Mouse (Mus musculus) liver, embryonic 15.5 days (tissue): Measurements from ENCODE around the gene Ak2. TPM values are rescaled to one million over a fixed set of nuclear protein-coding genes. Genes with fewer than 3 reads are reported as not detected.

Experiments used
- ATAC-seq: fragments of 200-750 bp; cut with Nextera tagmentation; 2 replicates; pipeline ENCODE4 v1.8.0; 2017; ENCODE audit warnings: moderate number of reproducible peaks, mild to moderate bottlenecking, moderate library complexity; ENCODE audit not compliant: insufficient read depth
- H3K27ac ChIP-seq: fragments of 300-500 bp; sonication (generic); replicated peaks from 2 replicates; pipeline ENCODE4 v1.5.1; 2015; ENCODE audit warnings: mild to moderate bottlenecking, inconsistent platforms
- H3K27me3 ChIP-seq: fragments of 300-500 bp; sonication (generic); 2 replicates; pipeline ENCODE4 v1.6.1; 2015; ENCODE audit warnings: mild to moderate bottlenecking, inconsistent platforms
- H3K36me3 ChIP-seq: fragments of 300-500 bp; sonication (generic); replicated peaks from 2 replicates; pipeline ENCODE4 v1.6.1; 2015; ENCODE audit warnings: moderate library complexity, mild to moderate bottlenecking, inconsistent platforms
- H3K4me1 ChIP-seq: fragments of 300-500 bp; sonication (generic); replicated peaks from 2 replicates; pipeline ENCODE4 v1.6.1; 2015; ENCODE audit warnings: inconsistent platforms
- H3K4me2 ChIP-seq: fragments of 300-500 bp; sonication (generic); 2 replicates; pipeline ENCODE4 v1.6.1; 2015; ENCODE audit warnings: moderate library complexity, mild to moderate bottlenecking, inconsistent platforms
- H3K4me3 ChIP-seq: fragments of 300-500 bp; sonication (generic); replicated peaks from 2 replicates; pipeline ENCODE4 v1.5.1; 2015; ENCODE audit warnings: mild to moderate bottlenecking, inconsistent platforms
- H3K9ac ChIP-seq: fragments of 300-500 bp; sonication (generic); 2 replicates; pipeline ENCODE4 v1.6.1; 2015; ENCODE audit warnings: moderate library complexity, mild to moderate bottlenecking, inconsistent platforms
- H3K9me3 ChIP-seq: fragments of 300-500 bp; sonication (generic); replicated peaks from 2 replicates; pipeline ENCODE4 v1.6.1; 2016; ENCODE audit warnings: inconsistent platforms
- WGBS: fragments of 180-500 bp; shearing (Covaris S2); methylation state at CpG from one replicate; pipeline ENCODE4 v1.1.7; 2015; ENCODE audit warnings: mixed read lengths; ENCODE audit not compliant: insufficient replicate concordance; 5-methylcytosine and 5-hydroxymethylcytosine counted together
- polyA plus RNA-seq: library from polyadenylated mRNA; unstranded; fragments of >200 nt; fragmentation: Nextera tagmentation; extraction: Ambion mirVana; gene quantifications from 2 replicates; pipeline ENCODE4 v1.2.1, GENCODE M21; 2015

The Ak2 gene
- polyA plus RNA-seq, 1 experiment from 2014 or later = 119 TPM

GRCm38 (mm10) chr4:129013151-129013864 lies 21.6 kb downstream of the Ak2 start:
- H3K27me3 ChIP-seq = no peaks in the 10 kb centered on the region
- H3K4me2 ChIP-seq = no peak overlapping the region
- H3K9ac ChIP-seq = no peak overlapping the region
- no peak for ATAC-seq
- no peaks in the 10 kb centered on the region for H3K4me1 ChIP-seq
- H3K9me3 ChIP-seq = no peaks in the 10 kb centered on the region
- 54% methylated on average over 10 of the region's 10 CpGs for WGBS
- H3K27ac ChIP-seq = no peak overlapping the region
- peaks cover 26% of the 10 kb centered on the region for H3K36me3 ChIP-seq
- no peak overlapping the region for H3K4me3 ChIP-seq

DNA sequence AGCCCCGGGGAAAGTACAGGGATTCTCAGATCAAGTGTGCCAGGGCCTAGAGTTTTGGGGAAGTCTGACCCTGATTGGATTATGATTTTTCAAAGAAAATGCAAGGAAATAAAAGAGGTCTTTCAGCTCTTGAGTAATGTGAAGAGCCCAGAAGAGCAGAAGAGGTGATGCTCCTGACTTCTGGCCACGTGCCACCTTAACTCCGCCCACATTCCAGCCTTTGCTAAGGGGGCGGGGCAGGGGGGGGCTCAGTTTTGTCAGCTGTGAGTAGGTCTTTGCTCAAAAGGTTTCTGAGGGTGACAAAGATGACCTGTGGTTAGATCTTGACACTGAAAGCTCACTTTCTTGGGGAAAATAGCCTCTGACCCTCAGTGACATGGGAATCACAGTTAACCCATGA lies 24.6 kb downstream of the Ak2 start:
- Histone ChIP-seq H3K4me1 (peaks cover 7% of the 10 kb centered on the region; the same call in 1 of the 2 replicates), H3K27ac (no peak overlapping the region), H3K9me3 (no peaks in the 10 kb centered on the region), H3K36me3 (no peaks in the 10 kb centered on the region), H3K4me3 (no peak overlapping the region), H3K4me2 (no peak overlapping the region), H3K27me3 (no peaks in the 10 kb centered on the region), H3K9ac (no peak overlapping the region)
- no peak for ATAC-seq
- 25% methylated on average over 4 of the region's 4 CpGs for WGBS

DNA sequence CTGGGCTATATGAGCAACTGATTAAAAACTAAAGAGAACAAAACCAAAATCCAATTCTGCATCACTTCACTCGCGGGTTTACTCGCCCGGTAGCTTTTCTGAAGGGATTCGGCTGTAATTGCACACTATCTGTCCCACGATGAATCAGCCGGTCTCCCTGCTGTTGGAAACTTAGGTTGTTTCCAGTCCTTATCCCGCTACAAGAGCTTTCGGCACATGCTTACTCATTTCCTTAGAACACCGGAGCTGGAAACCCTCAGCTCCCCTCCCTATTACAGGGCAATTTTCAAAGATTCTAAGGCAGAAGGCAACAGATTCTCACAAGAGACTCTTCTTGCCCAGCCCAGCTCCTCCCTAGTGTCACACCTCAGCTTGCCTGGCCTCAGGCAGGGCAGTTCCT lies 25.4 kb downstream of the Ak2 start:
- no peak for ATAC-seq
- Histone ChIP-seq H3K36me3 (no peaks in the 10 kb centered on the region), H3K4me3 (no peak overlapping the region), H3K27me3 (no peaks in the 10 kb centered on the region), H3K4me1 (peaks cover 7% of the 10 kb centered on the region; the same call in 1 of the 2 replicates), H3K27ac (no peak overlapping the region), H3K9me3 (no peaks in the 10 kb centered on the region), H3K4me2 (no peak overlapping the region), H3K9ac (no peak overlapping the region)
- 51% methylated on average over 10 of the region's 10 CpGs for WGBS

DNA sequence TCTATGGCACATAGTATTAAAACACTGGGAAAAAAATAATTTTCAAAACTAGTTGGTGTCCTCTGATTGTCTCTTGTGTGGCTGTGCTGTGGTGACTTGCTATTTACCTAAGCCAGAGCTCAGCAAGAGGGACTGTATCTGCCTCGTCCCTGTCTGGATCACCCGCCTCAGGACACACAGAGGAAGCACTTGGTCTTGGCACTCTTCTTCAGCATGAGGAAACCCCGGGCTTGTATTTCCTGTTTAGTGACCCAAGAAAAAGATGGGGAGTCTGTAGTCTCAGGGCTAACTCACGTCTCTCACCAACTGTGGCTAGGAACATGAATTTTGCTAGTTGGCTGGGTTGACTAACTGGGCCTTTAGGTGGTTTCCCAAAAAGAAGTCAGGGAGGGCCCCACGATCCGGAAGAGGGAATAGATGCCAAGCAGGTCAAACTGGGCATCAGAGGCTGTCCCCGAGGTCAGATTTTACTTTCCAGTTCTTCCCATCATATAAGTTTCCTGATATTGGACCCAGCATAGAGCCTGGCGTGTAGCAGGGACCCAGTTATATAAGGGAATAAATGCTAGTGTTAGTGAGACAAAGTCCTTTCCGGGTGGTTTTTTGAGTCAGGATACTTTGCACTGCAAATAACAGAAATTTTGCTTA lies 27.2 kb downstream of the Ak2 start:
- Histone ChIP-seq H3K27me3 (no peaks in the 10 kb centered on the region), H3K36me3 (no peaks in the 10 kb centered on the region), H3K4me1 (peaks cover 10% of the 10 kb centered on the region), H3K4me3 (no peak overlapping the region), H3K9me3 (no peaks in the 10 kb centered on the region), H3K9ac (no peak overlapping the region), H3K27ac (no peak overlapping the region), H3K4me2 (no peak overlapping the region)
- 51% methylated on average over 9 of the region's 9 CpGs for WGBS
- no peak for ATAC-seq

DNA sequence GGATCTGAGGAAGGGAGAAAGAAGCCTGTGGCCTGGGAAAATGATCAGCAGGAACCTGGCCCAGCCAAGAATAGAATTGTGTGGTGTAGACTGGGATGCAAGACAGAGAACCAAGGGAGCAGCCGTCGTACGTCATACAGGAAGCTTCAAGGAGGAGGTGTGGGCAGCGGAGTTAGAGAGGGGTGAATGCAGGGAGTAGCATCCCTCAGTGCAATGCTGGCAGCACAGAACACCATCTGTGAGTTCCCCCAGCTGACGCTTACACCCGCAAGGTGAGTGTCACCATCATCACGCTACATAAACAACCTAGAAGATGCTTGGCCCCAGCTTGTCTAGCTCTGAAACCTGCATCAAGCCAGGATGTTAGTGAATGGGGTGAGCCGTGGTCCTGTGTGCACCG lies 28.0 kb downstream of the Ak2 start:
- H3K4me1 ChIP-seq = peaks cover 18% of the 10 kb centered on the region
- 57% methylated on average over 9 of the region's 9 CpGs for WGBS
- ATAC-seq = no peak
- no peak overlapping the region for H3K9ac ChIP-seq
- H3K36me3 ChIP-seq = no peaks in the 10 kb centered on the region
- no peak overlapping the region for H3K27ac ChIP-seq
- H3K4me3 ChIP-seq = no peak overlapping the region
- no peaks in the 10 kb centered on the region for H3K9me3 ChIP-seq
- no peaks in the 10 kb centered on the region for H3K27me3 ChIP-seq
- H3K4me2 ChIP-seq = no peak overlapping the region

DNA sequence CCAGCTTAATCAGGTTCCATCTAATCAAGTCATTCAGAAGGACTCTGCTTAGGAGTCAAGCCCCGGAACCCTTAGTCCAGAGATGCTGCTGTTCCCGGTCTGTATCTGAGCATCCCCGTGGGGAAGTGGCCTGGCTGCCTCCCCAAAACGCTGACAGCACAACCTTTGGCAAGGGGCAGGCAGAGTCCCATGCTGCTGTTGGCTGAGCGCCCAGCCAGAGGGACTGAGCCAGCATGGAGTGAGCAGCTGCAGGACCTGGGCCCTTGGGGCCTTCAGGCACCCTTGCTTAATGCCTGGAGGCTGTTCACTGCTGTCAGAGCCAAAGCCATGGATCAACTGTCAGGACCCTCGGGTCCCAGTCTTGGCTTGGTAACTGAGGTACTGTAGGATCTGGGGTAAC lies 28.7 kb downstream of the Ak2 start:
- no peak overlapping the region for H3K4me2 ChIP-seq
- H3K4me1 ChIP-seq = peaks cover 24% of the 10 kb centered on the region
- no peaks in the 10 kb centered on the region for H3K9me3 ChIP-seq
- no peaks in the 10 kb centered on the region for H3K27me3 ChIP-seq
- H3K4me3 ChIP-seq = no peak overlapping the region
- no peak overlapping the region for H3K27ac ChIP-seq
- no peaks in the 10 kb centered on the region for H3K36me3 ChIP-seq
- ATAC-seq = no peak; the same call in 1 of the 2 replicates
- no peak overlapping the region for H3K9ac ChIP-seq
- 45% methylated on average over 6 of the region's 6 CpGs for WGBS

- no peaks in the 10 kb centered on the region for H3K9me3 ChIP-seq
- H3K4me2 ChIP-seq = no peak overlapping the region
- no peak overlapping the region for H3K9ac ChIP-seq
- no peaks in the 10 kb centered on the region for H3K36me3 ChIP-seq
- H3K27ac ChIP-seq = no peak overlapping the region
- ATAC-seq = no peak
- WGBS = 65% methylated on average over 3 of the region's 3 CpGs
- peaks cover 25% of the 10 kb centered on the region for H3K4me1 ChIP-seq
- H3K4me3 ChIP-seq = no peak overlapping the region
- H3K27me3 ChIP-seq = no peaks in the 10 kb centered on the region
Observed at GRCm38 (mm10) chr4:129021426-129021825, 29.7 kb downstream of the Ak2 start.

DNA sequence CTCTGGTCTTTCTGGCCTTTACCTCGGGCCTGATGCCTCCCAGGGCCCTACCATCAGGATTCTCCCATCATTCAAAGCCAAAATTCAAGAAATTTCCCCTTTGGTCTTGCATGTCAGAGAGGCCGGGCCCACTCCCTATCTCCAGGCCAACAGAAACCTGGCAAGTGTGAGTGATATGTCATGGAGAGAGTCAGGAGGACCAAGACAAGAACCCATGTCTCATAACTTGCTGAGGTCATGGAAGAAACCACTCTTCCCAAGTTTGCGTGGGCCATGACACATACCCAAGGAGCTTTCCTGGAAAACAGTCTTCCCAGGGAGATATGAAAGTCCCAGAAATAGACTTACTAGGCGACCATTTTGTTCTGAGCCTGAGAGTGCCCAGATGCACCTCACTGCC lies 30.1 kb downstream of the Ak2 start:
- 48% methylated on average over 4 of the region's 4 CpGs for WGBS

GRCm38 (mm10) chr4:129023884-129024283 lies 32.1 kb downstream of the Ak2 start:
- no peak overlapping the region for H3K4me3 ChIP-seq
- 57% methylated on average over 6 of the region's 6 CpGs for WGBS
- H3K4me1 ChIP-seq = peaks cover 22% of the 10 kb centered on the region
- no peak for ATAC-seq
- H3K9me3 ChIP-seq = no peaks in the 10 kb centered on the region
- no peak overlapping the region for H3K4me2 ChIP-seq
- no peaks in the 10 kb centered on the region for H3K36me3 ChIP-seq
- H3K9ac ChIP-seq = no peak overlapping the region
- H3K27me3 ChIP-seq = no peaks in the 10 kb centered on the region
- no peak overlapping the region for H3K27ac ChIP-seq

More for the DNA sequence above, 30.1 kb downstream of the Ak2 start:
- no peak for ATAC-seq
- H3K36me3 ChIP-seq = no peaks in the 10 kb centered on the region
- H3K9ac ChIP-seq = no peak overlapping the region
- no peaks in the 10 kb centered on the region for H3K9me3 ChIP-seq
- no peak overlapping the region for H3K4me2 ChIP-seq
- peaks cover 25% of the 10 kb centered on the region for H3K4me1 ChIP-seq
- no peaks in the 10 kb centered on the region for H3K27me3 ChIP-seq
- no peak overlapping the region for H3K4me3 ChIP-seq
- no peak overlapping the region for H3K27ac ChIP-seq

GRCm38 (mm10) chr4:129024775-129025174 lies 33.0 kb downstream of the Ak2 start:
- ATAC-seq = peak; percentile 58
- 13% methylated on average over 6 of the region's 6 CpGs for WGBS
- Histone ChIP-seq H3K36me3 (no peaks in the 10 kb centered on the region), H3K4me3 (no peak overlapping the region), H3K4me1 (peaks cover 22% of the 10 kb centered on the region), H3K9ac (no peak overlapping the region), H3K9me3 (no peaks in the 10 kb centered on the region), H3K4me2 (0 out of 2 replicates have a peak overlapping the region, but pooled peaks have one; percentile 1), H3K27me3 (no peaks in the 10 kb centered on the region), H3K27ac (peak overlapping the region; percentile 45; the same call in 1 of the 2 replicates)

DNA sequence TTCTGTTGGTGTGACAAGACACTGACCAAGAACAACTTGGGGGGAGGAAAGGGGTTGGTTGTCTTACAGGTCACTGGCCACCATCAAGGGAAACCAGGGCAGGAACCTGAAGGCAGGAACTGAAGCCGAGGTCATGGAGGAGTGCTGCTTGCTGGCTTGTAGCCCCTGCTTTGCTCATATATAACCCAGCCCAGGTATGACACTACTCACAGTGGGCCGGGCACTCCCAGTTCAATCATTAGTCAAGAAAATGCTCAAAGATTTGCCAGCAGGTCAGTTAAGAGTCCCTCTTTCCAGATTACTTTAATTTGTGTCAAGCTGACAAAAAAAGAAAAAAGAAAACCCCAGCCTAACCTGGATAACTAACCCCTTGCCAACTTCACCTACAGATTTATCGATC lies 33.9 kb downstream of the Ak2 start:
- Histone ChIP-seq H3K4me2 (no peak overlapping the region), H3K4me1 (peaks cover 17% of the 10 kb centered on the region), H3K4me3 (no peak overlapping the region), H3K36me3 (no peaks in the 10 kb centered on the region), H3K9ac (no peak overlapping the region), H3K27ac (no peak overlapping the region), H3K27me3 (no peaks in the 10 kb centered on the region), H3K9me3 (no peaks in the 10 kb centered on the region)
- no peak for ATAC-seq
- WGBS = 83% methylated on average over 3 of the region's 3 CpGs
